Mouse (Mus musculus) E14TG2a.4 (cell line): ENCODE measurements around the gene Fcgr4.

Source experiments
- CTCF ChIP-seq: conservative IDR thresholded peaks from 2 replicates; pipeline ENCODE4 v1.5.1; 2014; ENCODE audit warnings: low read length
- NANOG ChIP-seq: IDR thresholded peaks from 2 replicates; pipeline ENCODE4 v1.6.1; 2014; ENCODE audit warnings: borderline replicate concordance, low read length, mixed read lengths
- POU5F1 ChIP-seq: IDR thresholded peaks from 2 replicates; pipeline ENCODE4 v1.6.1; 2014; ENCODE audit warnings: low read length, borderline replicate concordance

DNA sequence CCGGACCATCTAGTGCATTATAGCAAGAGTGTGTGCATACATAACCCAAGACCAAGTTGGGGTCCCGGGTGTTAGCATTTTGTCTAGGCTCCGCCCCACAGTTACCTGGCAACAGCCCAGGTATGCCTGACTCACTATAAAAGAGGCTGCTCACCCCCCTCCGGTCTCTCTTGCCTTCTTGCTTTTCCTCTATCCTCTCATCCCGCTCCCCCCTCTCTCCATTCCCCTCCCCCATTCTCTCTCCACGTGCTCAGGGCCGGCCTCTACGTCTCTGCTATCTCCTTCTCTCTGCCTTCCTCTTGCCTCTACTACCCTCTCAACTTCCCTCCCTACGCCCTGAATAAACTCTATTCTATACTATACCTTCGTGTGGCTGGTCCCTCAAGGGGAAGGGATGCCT is 14.0 kb downstream of the Fcgr4 start:
- no peak for TF ChIP-seq CTCF
- no peak for TF ChIP-seq NANOG
- no peak for TF ChIP-seq POU5F1
